20 mouse cellular contexts compared by ENCODE assay signal in the genomic region with DNA sequence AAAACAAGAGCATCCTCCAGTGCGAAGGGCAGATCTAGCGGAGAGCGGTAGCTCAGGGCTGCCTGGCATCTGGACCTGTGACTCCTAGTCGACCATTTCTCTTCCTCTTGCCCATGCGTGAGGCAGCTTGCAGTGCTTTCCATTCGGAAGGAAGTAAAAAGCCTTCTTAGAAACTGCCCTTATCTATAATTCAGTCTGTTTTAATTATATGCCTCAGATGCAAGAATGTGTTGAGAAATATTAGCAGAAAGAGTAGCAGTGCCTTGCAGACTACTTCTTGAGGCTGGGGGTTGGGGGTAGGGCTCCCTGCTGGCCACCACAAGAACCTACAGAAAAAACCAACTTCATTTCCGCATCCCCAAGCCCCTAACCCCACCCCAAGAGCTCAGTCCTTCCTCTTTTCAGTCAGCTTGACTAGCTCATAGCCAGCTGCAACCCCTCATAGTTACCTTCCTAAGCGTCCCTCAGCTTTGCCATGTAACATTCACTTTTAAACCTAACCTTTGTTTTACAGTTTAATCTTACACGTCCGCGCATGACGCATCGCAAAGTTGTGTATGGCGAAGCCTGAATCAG. TPM values are rescaled to one million over a fixed set of nuclear protein-coding genes. Genes with fewer than 3 reads are reported as not detected.
DNase-seq lines count a peak whose midpoint lies in the region; ATAC-seq lines count a peak whose summit lies in the region.
"Had no signal": no experiment of that assay in that cellular context is flagged by ENCODE, and none has a peak within 500 bp of the region (broad histone marks: within the 10 kb centered on the region; RNA-seq: fewer than 3 reads in every experiment).

No protein-coding gene starts in this region.

- no peak overlapping the region for H3K4me3 ChIP-seq in liver, embryonic 11.5 days (ENCODE audit: low read depth, low read length)
- H3K4me3 ChIP-seq in megakaryocyte, embryonic 14.5 days (replicated peaks) = peak overlapping the region; percentile 80
- H3K4me3 ChIP-seq: forebrain, embryonic 13.5 days; limb, embryonic 13.5 days; neural tube, embryonic 12.5 days had no signal

- 57% methylated on average over 14 of the region's 14 CpGs for WGBS in liver, embryonic 11.5 days

- no peaks in the 10 kb centered on the region for H3K9me3 ChIP-seq in liver, embryonic 11.5 days (ENCODE audit: control insufficient read depth, low read length)
- no peaks in the 10 kb centered on the region for H3K9me3 ChIP-seq in megakaryocyte, embryonic 14.5 days
- H3K9me3 ChIP-seq: forebrain, embryonic 13.5 days; limb, embryonic 13.5 days; neural tube, embryonic 12.5 days had no signal

- peaks cover 2% of the 10 kb centered on the region; the same call in 1 of the 2 replicates for H3K27me3 ChIP-seq in liver, embryonic 11.5 days (replicated peaks; ENCODE audit: control insufficient read depth, insufficient read depth, low read length)
- no peaks in the 10 kb centered on the region for H3K27me3 ChIP-seq in megakaryocyte, embryonic 14.5 days (replicated peaks)

- no peak overlapping the region for H3K9ac ChIP-seq in liver, embryonic 11.5 days (ENCODE audit: low read depth, low read length)
- H3K9ac ChIP-seq: forebrain, embryonic 13.5 days; hindbrain, embryonic 14.5 days; limb, embryonic 13.5 days; neural tube, embryonic 12.5 days had no signal

- peaks cover 31% of the 10 kb centered on the region for H3K4me1 ChIP-seq in liver, embryonic 11.5 days (replicated peaks; ENCODE audit: control insufficient read depth, insufficient read depth, low read length)
- peaks cover 68% of the 10 kb centered on the region for H3K4me1 ChIP-seq in megakaryocyte, embryonic 14.5 days

- H3K36me3 ChIP-seq in liver, embryonic 11.5 days (ENCODE audit: control insufficient read depth, insufficient read depth, low read length) = no peaks in the 10 kb centered on the region
- no peaks in the 10 kb centered on the region for H3K36me3 ChIP-seq in megakaryocyte, embryonic 14.5 days (replicated peaks; ENCODE audit: low read length)
- H3K36me3 ChIP-seq: limb, embryonic 13.5 days; neural tube, embryonic 12.5 days had no signal

- no peak for DNase-seq in liver, embryonic 11.5 days (ENCODE audit: low spot score)
- no peak for DNase-seq in liver
- peak; percentile 43 for DNase-seq in A20 (ENCODE audit: low read depth, low spot score)
- no peak for DNase-seq in right cerebral cortex, postnatal 36 days (ENCODE audit: low spot score in 2 of 2)
- DNase-seq in adrenal gland, postnatal 10 days = no peak
- DNase-seq in frontal cortex, postnatal 14 days (ENCODE audit: low spot score in 2 of 2) = no peak
- DNase-seq: adrenal gland, postnatal 36 days; cerebellum, adult 11 months; heart, adult 18-20 months; kidney, adult 11 months; midbrain, embryonic 14.5 days; right cerebral cortex, adult 18-20 months; thymus, postnatal 4 days had no signal

- ATAC-seq in liver, embryonic 11.5 days (replicated peaks; ENCODE audit: low FRiP score) = no peak
- ATAC-seq in granulocyte monocyte progenitor cell, adult 5-6 weeks (replicated peaks; ENCODE audit: poor library complexity, severe bottlenecking) = peak; percentile 77
- ATAC-seq: forebrain, embryonic 13.5 days had no signal

- H3K4me2 ChIP-seq in liver, embryonic 11.5 days = peak overlapping the region; percentile 34
- H3K4me2 ChIP-seq: forebrain, embryonic 13.5 days; hindbrain, embryonic 14.5 days; limb, embryonic 13.5 days; neural tube, embryonic 12.5 days had no signal

- no peak overlapping the region for H3K27ac ChIP-seq in liver, embryonic 11.5 days (ENCODE audit: low read depth, low read length)
- H3K27ac ChIP-seq: forebrain, embryonic 13.5 days; hindbrain, embryonic 14.5 days; limb, embryonic 13.5 days; neural tube, embryonic 12.5 days; stomach, postnatal 0 days had no signal

RNA-seq across cellular contexts. Expression of a gene that starts 13.2 kb away (rescaled TPM):
- polyA plus RNA-seq in liver, embryonic 11.5 days (2014; fragmentation: Nextera tagmentation; extraction: Ambion mirVana) = 26.0 and 28.8 TPM in 2 replicates
- 18.2 and 22.2 TPM in 2 replicates for total RNA-seq in granulocyte monocyte progenitor cell, adult 5-6 weeks (2014; fragmentation: Nextera tagmentation)
- total RNA-seq in granulocyte monocyte progenitor cell, adult 5-6 weeks (2017) = 27.4 and 29.9 TPM in 2 replicates
- polyA plus RNA-seq in megakaryocyte, embryonic 14.5 days (2012; ENCODE audit: insufficient read depth, low replicate concordance) = 0.73 TPM in 1 of 2 replicates, not detected in the other
- total RNA-seq in adrenal gland, postnatal 10 days (2021) = 1 to 10 TPM; 3.3 to 3.7 TPM

RNA-seq across cellular contexts. Expression of a gene that starts 34.4 kb away (rescaled TPM):
- 86.0 and 88.3 TPM in 2 replicates for polyA plus RNA-seq in liver, embryonic 11.5 days (2014; fragmentation: Nextera tagmentation; extraction: Ambion mirVana)
- total RNA-seq in granulocyte monocyte progenitor cell, adult 5-6 weeks (2014; fragmentation: Nextera tagmentation) = 32.9 and 41.9 TPM in 2 replicates
- total RNA-seq in granulocyte monocyte progenitor cell, adult 5-6 weeks (2017) = 23.2 and 27.1 TPM in 2 replicates
- polyA plus RNA-seq in megakaryocyte, embryonic 14.5 days (2012; ENCODE audit: insufficient read depth, low replicate concordance) = 15.5 and 50.4 TPM in 2 replicates
- 10 to 100 TPM; 72.0 to 83.0 TPM for total RNA-seq in adrenal gland, postnatal 10 days (2021)

Comparison
In these comparisons a context has a peak if more than half of its experiments do, and no peak if none do; other contexts are left out.
1. RNA of a gene that starts 13.2 kb away (total RNA-seq): 18.2 to 29.9 TPM in granulocyte monocyte progenitor cell, adult 5-6 weeks; 3.3 to 3.7 TPM in adrenal gland, postnatal 10 days; every median in the first group is over 4 times any median in the second.